Comparison of ENCODE assay signal across 9 mouse cellular contexts in genomic region chr4:84199181-84199656, GRCm38 (mm10).
DNase-seq lines count a peak whose midpoint lies in the region; ATAC-seq lines count a peak whose summit lies in the region.
"Had no signal": no experiment of that assay in that cellular context is flagged by ENCODE, and none has a peak within 500 bp of the region (broad histone marks: within the 10 kb centered on the region; RNA-seq: fewer than 3 reads in every experiment).

No protein-coding gene starts in this region.

- H3K9ac ChIP-seq in midbrain, embryonic 14.5 days (replicated peaks; ENCODE audit: low read length): no peak overlapping the region
- H3K9ac ChIP-seq in hindbrain, embryonic 13.5 days: no peak overlapping the region

- H3K27me3 ChIP-seq in midbrain, embryonic 10.5 days (ENCODE audit: low read depth, poor library complexity, severe bottlenecking): peaks cover 10% of the 10 kb centered on the region; the same call in 1 of the 2 replicates
- 0 out of 2 replicates have a peak, but pooled peaks cover 4% of the 10 kb centered on the region for H3K27me3 ChIP-seq in midbrain, embryonic 14.5 days (ENCODE audit: control insufficient read depth, insufficient read depth, low read length)
- H3K27me3 ChIP-seq in hindbrain, embryonic 13.5 days: 0 out of 2 replicates have a peak, but pooled peaks cover 12% of the 10 kb centered on the region

- no peak overlapping the region for H3K4me3 ChIP-seq in midbrain, embryonic 10.5 days
- no peak overlapping the region for H3K4me3 ChIP-seq in midbrain, embryonic 14.5 days (replicated peaks; ENCODE audit: low read depth, low read length)
- H3K4me3 ChIP-seq in hindbrain, embryonic 13.5 days: no peak overlapping the region

- H3K9me3 ChIP-seq in midbrain, embryonic 10.5 days (replicated peaks): no peaks in the 10 kb centered on the region
- no peaks in the 10 kb centered on the region for H3K9me3 ChIP-seq in midbrain, embryonic 14.5 days (ENCODE audit: control insufficient read depth, low read length)
- H3K9me3 ChIP-seq in hindbrain, embryonic 13.5 days: no peaks in the 10 kb centered on the region

- 57% methylated on average over 9 of the region's 9 CpGs for WGBS in midbrain, embryonic 10.5 days
- WGBS in midbrain, embryonic 14.5 days: 33% methylated on average over 9 of the region's 9 CpGs
- 23% methylated on average over 9 of the region's 9 CpGs for WGBS in hindbrain, embryonic 13.5 days

- no peak for ATAC-seq in midbrain, embryonic 14.5 days (ENCODE audit: low FRiP score, low TSS enrichment)
- ATAC-seq in hindbrain, embryonic 13.5 days (ENCODE audit: low FRiP score): 0 out of 2 replicates have a peak, but pooled peaks have one; percentile 31
- ATAC-seq in megakaryocyte-erythroid progenitor cell, adult 5-6 weeks (replicated peaks; ENCODE audit: low FRiP score, low TSS enrichment, poor library complexity, severe bottlenecking): no peak

- H3K36me3 ChIP-seq in midbrain, embryonic 10.5 days: no peaks in the 10 kb centered on the region
- no peaks in the 10 kb centered on the region for H3K36me3 ChIP-seq in midbrain, embryonic 14.5 days (ENCODE audit: control insufficient read depth, insufficient read depth, low read length)
- no peaks in the 10 kb centered on the region for H3K36me3 ChIP-seq in hindbrain, embryonic 13.5 days

- peaks cover 36% of the 10 kb centered on the region for H3K4me1 ChIP-seq in midbrain, embryonic 10.5 days
- peaks cover 8% of the 10 kb centered on the region for H3K4me1 ChIP-seq in midbrain, embryonic 14.5 days (ENCODE audit: control insufficient read depth, insufficient read depth, low read length)
- peaks cover 31% of the 10 kb centered on the region for H3K4me1 ChIP-seq in hindbrain, embryonic 13.5 days (replicated peaks)

- H3K4me2 ChIP-seq in midbrain, embryonic 14.5 days (ENCODE audit: low read length): no peak overlapping the region
- H3K4me2 ChIP-seq in hindbrain, embryonic 13.5 days: no peak overlapping the region

- peak overlapping the region; percentile 55; the same call in 1 of the 2 replicates for H3K27ac ChIP-seq in midbrain, embryonic 10.5 days (replicated peaks)
- H3K27ac ChIP-seq in midbrain, embryonic 14.5 days (replicated peaks; ENCODE audit: low read depth, low read length): no peak overlapping the region
- H3K27ac ChIP-seq in hindbrain, embryonic 13.5 days: no peak overlapping the region

- peak; percentile 33 for DNase-seq in embryo, embryonic 11 days
- DNase-seq in embryo, embryonic 10 days (ENCODE audit: low spot score): no peak
- no peak for DNase-seq in midbrain, embryonic 10.5 days (ENCODE audit: low spot score)
- DNase-seq in midbrain, embryonic 14.5 days: no peak
- peak; percentile 46 for DNase-seq in retina, embryonic 14.5 days (ENCODE audit: low spot score)
- DNase-seq in adrenal gland, postnatal 36 days: no peak
- DNase-seq: thymus, adult 18-20 months had no signal

Comparison
In these comparisons a context has a peak if more than half of its experiments do, and no peak if none do; other contexts are left out.
1. DNase-seq: peak in embryo, embryonic 11 days (single experiment) and retina, embryonic 14.5 days (single experiment); none in embryo, embryonic 10 days (single experiment), midbrain, embryonic 10.5 days (single experiment), midbrain, embryonic 14.5 days (single experiment) and adrenal gland, postnatal 36 days (0 of 2).